Mouse (Mus musculus) thymus, adult 2 months (tissue): ENCODE measurements around the gene Arhgap42.

Experiments used
- CTCF ChIP-seq: fragments of 200-500 bp; IDR thresholded peaks from 2 replicates; pipeline ENCODE4 v1.5.1; 2012; ENCODE audit warnings: mild to moderate bottlenecking, control low read depth, low read length, moderate library complexity, borderline replicate concordance; ENCODE audit not compliant: control insufficient read depth, poor library complexity, insufficient read depth; ENCODE audit errors: extremely low read depth
- POLR2A ChIP-seq: fragments of 200-500 bp; IDR thresholded peaks from 2 replicates; pipeline ENCODE4 v1.6.1; 2012; ENCODE audit warnings: mild to moderate bottlenecking, low read length, control low read depth, moderate library complexity; ENCODE audit not compliant: control insufficient read depth, poor library complexity, insufficient read depth; ENCODE audit errors: extremely low read depth

GRCm38 (mm10) chr9:9221950-9222486 lies 16.9 kb downstream of the Arhgap42 start:
- TF ChIP-seq CTCF (no peak), POLR2A (no peak)
